Mouse (Mus musculus) olfactory bulb, adult 2 months (tissue): ENCODE results near the gene Olfr31.

Experiments used
- CTCF ChIP-seq: fragments of 200-500 bp; IDR thresholded peaks from 2 replicates; pipeline ENCODE4 v1.5.1; 2012; ENCODE audit warnings: low read depth, mild to moderate bottlenecking, low read length, moderate library complexity; ENCODE audit not compliant: insufficient read depth
- POLR2A ChIP-seq: fragments of 200-500 bp; IDR thresholded peaks from 2 replicates; pipeline ENCODE4 v1.6.1; 2012; ENCODE audit warnings: mild to moderate bottlenecking, low read depth, low read length, moderate library complexity; ENCODE audit not compliant: insufficient read depth

- TF ChIP-seq CTCF (no peak), POLR2A (no peak)
These were observed 27.0 kb downstream of the Olfr31 start for GRCm38 (mm10) chr14:14349485-14350262.
